Mouse (Mus musculus) ES-E14 (cell line): ENCODE data around the gene Erich3. TPM values are rescaled to one million over a fixed set of nuclear protein-coding genes. Genes with fewer than 3 reads are reported as not detected.
A peak's percentile ranks its signal among the peaks of the same experiment; 100 is the strongest.
"Not testable (repeated sequence)": the region's sequence is repeated elsewhere in the genome, so short reads cannot be mapped to it uniquely, and the experiment has no call there.

Source experiments
- DNase-seq: peaks from one replicate; pipeline ENCODE4 v3.0.0-alpha.2; 2013; ENCODE audit warnings: low read depth, low spot score
- H3K27ac ChIP-seq: 2 replicates; pipeline ENCODE4 v1.5.1; 2012; ENCODE audit warnings: low read depth, mild to moderate bottlenecking, low read length, moderate library complexity, mixed read lengths; ENCODE audit not compliant: poor library complexity, insufficient read depth, severe bottlenecking
- H3K36me3 ChIP-seq: 2 replicates; pipeline ENCODE4 v1.6.1; 2012; ENCODE audit warnings: mild to moderate bottlenecking, low read length, moderate library complexity, mixed read lengths; ENCODE audit not compliant: control insufficient read depth, poor library complexity, insufficient read depth, severe bottlenecking
- H3K4me1 ChIP-seq, 2 experiments: fragments of 150-350 bp in 1 of 2; sonication (generic) in 1 of 2; 2 replicates each; pipeline ENCODE4 v1.6.1; 2012; ENCODE audit warnings: low read length in 2 of 2, mild to moderate bottlenecking in 1 of 2, mixed read lengths in 1 of 2; ENCODE audit not compliant: control insufficient read depth in 2 of 2, insufficient read depth in 2 of 2, poor library complexity in 1 of 2
- H3K4me3 ChIP-seq, 2 experiments: fragments of 150-350 bp in 1 of 2; sonication (generic) in 1 of 2; 2 replicates each; pipeline ENCODE4 v1.5.1; 2012; ENCODE audit warnings: low read length in 2 of 2, low read depth in 1 of 2, mild to moderate bottlenecking in 1 of 2, mixed read lengths in 1 of 2; ENCODE audit not compliant: insufficient read depth in 1 of 2, poor library complexity in 1 of 2, severe bottlenecking in 1 of 2
- H3K9ac ChIP-seq: 2 replicates; pipeline ENCODE4 v1.6.1; 2012; ENCODE audit warnings: low read depth, mild to moderate bottlenecking, low read length, mixed read lengths; ENCODE audit not compliant: poor library complexity, insufficient read depth, severe bottlenecking
- H3K9me3 ChIP-seq: fragments of 150-350 bp; sonication (generic); 2 replicates; pipeline ENCODE4 v1.6.1; 2012; ENCODE audit warnings: low read depth, mild to moderate bottlenecking, low read length; ENCODE audit not compliant: control insufficient read depth, insufficient read depth
- CHD2 ChIP-seq: IDR thresholded peaks from 2 replicates; pipeline ENCODE4 v1.6.1; 2014; ENCODE audit warnings: mild to moderate bottlenecking, low read depth, low read length, inconsistent platforms
- HCFC1 ChIP-seq: IDR thresholded peaks from 2 replicates; pipeline ENCODE4 v1.6.1; 2012; ENCODE audit warnings: low read length, inconsistent platforms, borderline replicate concordance; ENCODE audit not compliant: insufficient read depth
- MAFK ChIP-seq: IDR thresholded peaks from 2 replicates; pipeline ENCODE4 v1.6.1; 2014; ENCODE audit warnings: mild to moderate bottlenecking, low read depth, low read length, inconsistent platforms; ENCODE audit not compliant: insufficient read depth
- ZC3H11A ChIP-seq: IDR thresholded peaks from 2 replicates; pipeline ENCODE4 v1.6.1; 2012; ENCODE audit warnings: low read depth, mild to moderate bottlenecking, inconsistent platforms, low read length, borderline replicate concordance
- ZNF384 ChIP-seq: IDR thresholded peaks from 2 replicates; pipeline ENCODE4 v1.6.1; 2012; ENCODE audit warnings: low read depth, low read length, inconsistent platforms
- in situ Hi-C, 2 experiments: fragments of 600-800 bp; cut with MboI; formaldehyde crosslinking; loops; one replicate each; pipeline ENCODE4 v1.15.1; 2025; ENCODE audit warnings: low sequenced_read_pairs in 2 of 2, inconsistent platforms in 1 of 2; ENCODE audit not compliant: unreplicated experiment in 2 of 2
- total RNA-seq: library from RNA; depleted of rRNA; stranded (reverse); fragments of 300-350 nt; gene quantifications from 2 replicates; pipeline ENCODE4 v1.2.3, GENCODE M21; 2012; rRNA removed

Erich3 gene
- 0.05 and 0.09 TPM in 2 replicates for total RNA-seq

- no peaks in the 10 kb centered on the region for H3K4me1 ChIP-seq
- H3K4me3 ChIP-seq = peak within 1 kb of the TSS; percentile 30 to 48; a peak in 3 of 4 replicates
- H3K27ac ChIP-seq = no peak within 1 kb of the TSS
- no peaks in the 10 kb centered on the region for H3K9me3 ChIP-seq
- H3K9ac ChIP-seq = no peak within 1 kb of the TSS
- in situ Hi-C loops = no loop called here
- no peak for DNase-seq
- H3K36me3 ChIP-seq = no peaks in the 10 kb centered on the region
- no peak for TF ChIP-seq ZC3H11A
- no peak for TF ChIP-seq CHD2
- TF ChIP-seq MAFK = no peak
- TF ChIP-seq ZNF384 = no peak
- no peak for TF ChIP-seq HCFC1
Measured at GRCm38 (mm10) chr3:154663545-154663944, at the start of gene Erich3. Gene Erich3, plus strand, starts transcription at chr3:154663859.

GRCm38 (mm10) chr3:154614771-154615170 lies 48.9 kb upstream of the Erich3 start:
- H3K27ac ChIP-seq = no peak overlapping the region
- in situ Hi-C loops = no loop called here
- TF ChIP-seq ZC3H11A = no peak
- no peak for TF ChIP-seq CHD2
- no peak for TF ChIP-seq ZNF384
- TF ChIP-seq HCFC1 = no peak
- TF ChIP-seq MAFK = no peak
- no peaks in the 10 kb centered on the region for H3K4me1 ChIP-seq
- H3K9me3 ChIP-seq = no peaks in the 10 kb centered on the region
- no peak overlapping the region for H3K9ac ChIP-seq
- no peak overlapping the region for H3K4me3 ChIP-seq
- no peak for DNase-seq
- peaks cover 12% of the 10 kb centered on the region; the same call in 1 of the 2 replicates for H3K36me3 ChIP-seq

GRCm38 (mm10) chr3:154615304-154615703 lies 48.4 kb upstream of the Erich3 start:
- Histone ChIP-seq H3K4me3 (no peak overlapping the region), H3K4me1 (no peaks in the 10 kb centered on the region), H3K9me3 (no peaks in the 10 kb centered on the region), H3K27ac (no peak overlapping the region), H3K36me3 (peaks cover 12% of the 10 kb centered on the region; the same call in 1 of the 2 replicates), H3K9ac (no peak overlapping the region)
- TF ChIP-seq ZNF384 (no peak), CHD2 (no peak), HCFC1 (no peak), ZC3H11A (no peak), MAFK (no peak)
- in situ Hi-C loops = no loop called here
- DNase-seq = no peak

- no peaks in the 10 kb centered on the region for H3K4me1 ChIP-seq
- H3K9me3 ChIP-seq = no peaks in the 10 kb centered on the region
- DNase-seq = no peak
- H3K9ac ChIP-seq = no peak overlapping the region
- no peak for TF ChIP-seq HCFC1
- no peak for TF ChIP-seq MAFK
- TF ChIP-seq ZNF384 = no peak
- TF ChIP-seq CHD2 = no peak
- TF ChIP-seq ZC3H11A = no peak
- in situ Hi-C loops = no loop called here
- peaks cover 10% of the 10 kb centered on the region; the same call in 1 of the 2 replicates for H3K36me3 ChIP-seq
- H3K4me3 ChIP-seq = no peak overlapping the region
- H3K27ac ChIP-seq = no peak overlapping the region
Measured at GRCm38 (mm10) chr3:154616106-154616505, 47.6 kb upstream of the Erich3 start.

GRCm38 (mm10) chr3:154628284-154628683 lies 35.4 kb upstream of the Erich3 start:
- no peak overlapping the region for H3K4me3 ChIP-seq
- no peaks in the 10 kb centered on the region for H3K36me3 ChIP-seq
- H3K9ac ChIP-seq = no peak overlapping the region
- peaks cover 6 to 9% of the 10 kb centered on the region in 2 experiments; a peak in 2 of 4 replicates for H3K4me1 ChIP-seq
- no peaks in the 10 kb centered on the region for H3K9me3 ChIP-seq
- TF ChIP-seq ZC3H11A (no peak), HCFC1 (no peak), MAFK (no peak), ZNF384 (no peak)
- DNase-seq = no peak
- H3K27ac ChIP-seq = no peak overlapping the region
- in situ Hi-C loops = no loop called here

GRCm38 (mm10) chr3:154631281-154631680 lies 32.4 kb upstream of the Erich3 start:
- peaks cover 6 to 11% of the 10 kb centered on the region in 2 experiments; a peak in 2 of 4 replicates for H3K4me1 ChIP-seq
- H3K36me3 ChIP-seq, H3K9me3 ChIP-seq, H3K4me3 ChIP-seq, in situ Hi-C loops, H3K9ac ChIP-seq, DNase-seq, H3K27ac ChIP-seq: not testable (repeated sequence)
